Mouse (Mus musculus) stomach, embryonic 14.5 days (tissue): ENCODE results near the gene Otogl. TPM values are rescaled to one million over a fixed set of nuclear protein-coding genes. Genes with fewer than 3 reads are reported as not detected.

ENCODE experiments used
- ATAC-seq: fragments of 200-750 bp; cut with Nextera tagmentation; 2 replicates; pipeline ENCODE4 v1.8.0; 2017; ENCODE audit warnings: low read depth, moderate TSS enrichment; ENCODE audit not compliant: insufficient number of reproducible peaks, insufficient read depth, low FRiP score
- H3K27ac ChIP-seq: fragments of 300-500 bp; sonication (generic); 2 replicates; pipeline ENCODE4 v1.5.1; 2014; ENCODE audit warnings: mild to moderate bottlenecking, low read length, moderate library complexity, mixed read lengths
- H3K27me3 ChIP-seq: fragments of 300-500 bp; sonication (generic); 2 replicates; pipeline ENCODE4 v1.6.1; 2014; ENCODE audit warnings: low read length, control low read depth, mixed read lengths; ENCODE audit not compliant: control insufficient read depth, insufficient read depth
- H3K36me3 ChIP-seq: fragments of 300-500 bp; sonication (generic); 2 replicates; pipeline ENCODE4 v1.6.1; 2014; ENCODE audit warnings: mild to moderate bottlenecking, control low read depth, low read length, moderate library complexity, mixed read lengths; ENCODE audit not compliant: control insufficient read depth, insufficient read depth
- H3K4me1 ChIP-seq: fragments of 300-500 bp; sonication (generic); 2 replicates; pipeline ENCODE4 v1.6.1; 2014; ENCODE audit warnings: low read length, control low read depth, mixed read lengths; ENCODE audit not compliant: control insufficient read depth, insufficient read depth
- H3K4me2 ChIP-seq: fragments of 300-500 bp; sonication (generic); replicated peaks from 2 replicates; pipeline ENCODE4 v1.6.1; 2014; ENCODE audit warnings: low read depth, low read length, control low read depth
- H3K4me3 ChIP-seq: fragments of 300-500 bp; sonication (generic); 2 replicates; pipeline ENCODE4 v1.5.1; 2014; ENCODE audit warnings: low read depth, low read length, control low read depth
- H3K9ac ChIP-seq: fragments of 300-500 bp; sonication (generic); replicated peaks from 2 replicates; pipeline ENCODE4 v1.6.1; 2014; ENCODE audit warnings: low read depth, mild to moderate bottlenecking, control low read depth, low read length, moderate library complexity, mixed read lengths
- H3K9me3 ChIP-seq: fragments of 300-500 bp; sonication (generic); 2 replicates; pipeline ENCODE4 v1.6.1; 2016; ENCODE audit warnings: low read depth, low read length, control low read depth; ENCODE audit not compliant: control insufficient read depth
- WGBS: fragments of 180-500 bp; shearing (Covaris S2); extraction: QIAGEN DNeasy Blood & Tissue Kit; methylation state at CpG from one replicate; pipeline ENCODE4 v1.1.7; 2014; 5-methylcytosine and 5-hydroxymethylcytosine counted together
- polyA plus RNA-seq: library from polyadenylated mRNA; unstranded; fragments of >200 nt; fragmentation: Nextera tagmentation; extraction: Ambion mirVana; gene quantifications from 2 replicates; pipeline ENCODE4 v1.2.1, GENCODE M21; 2014

Gene Otogl
- polyA plus RNA-seq, 1 experiment from 2014 or later, result 0.10 TPM

DNA sequence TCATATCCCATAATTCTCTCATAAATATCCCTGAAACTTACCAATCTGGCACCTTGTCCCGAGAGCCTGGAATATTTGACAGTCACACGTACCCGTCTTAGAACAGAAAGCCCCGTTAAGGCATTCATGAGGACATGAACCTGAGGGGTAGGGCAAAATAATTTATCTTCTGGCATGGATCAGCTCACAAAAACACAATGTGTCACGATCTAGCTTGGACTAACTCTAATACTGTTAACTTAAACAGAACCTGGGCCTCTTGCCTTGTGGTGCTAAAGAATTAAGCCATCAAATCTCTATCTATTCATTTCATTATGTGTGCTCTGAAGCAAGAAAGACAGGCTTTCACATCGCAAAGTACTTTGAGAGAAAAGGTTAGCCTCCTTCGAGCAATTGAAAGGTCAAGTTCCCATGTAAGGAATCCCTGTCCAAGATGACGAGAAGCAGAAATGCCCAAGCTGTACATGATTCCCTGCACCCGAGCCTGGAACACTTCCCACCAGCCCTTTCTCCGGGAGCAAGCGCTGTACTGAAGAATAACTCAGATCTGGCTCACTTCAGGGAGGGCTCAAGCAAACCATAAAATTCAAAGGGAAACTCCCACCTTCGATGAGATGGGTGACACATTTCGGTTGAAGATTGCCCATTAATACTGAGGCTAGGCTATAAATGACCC lies 10.6 kb downstream of the Otogl start:
- Histone ChIP-seq H3K27ac (peak overlapping the region; percentile 55; the same call in 1 of the 2 replicates), H3K27me3 (no peaks in the 10 kb centered on the region), H3K9ac (no peak overlapping the region), H3K4me2 (peak overlapping the region; percentile 20; the same call in 1 of the 2 replicates), H3K4me3 (no peak overlapping the region), H3K9me3 (no peaks in the 10 kb centered on the region), H3K4me1 (peaks cover 7% of the 10 kb centered on the region; the same call in 1 of the 2 replicates), H3K36me3 (no peaks in the 10 kb centered on the region)
- 34% methylated on average over 13 of the region's 13 CpGs for WGBS
- ATAC-seq, result peak; percentile 76; the same call in 1 of the 2 replicates

DNA sequence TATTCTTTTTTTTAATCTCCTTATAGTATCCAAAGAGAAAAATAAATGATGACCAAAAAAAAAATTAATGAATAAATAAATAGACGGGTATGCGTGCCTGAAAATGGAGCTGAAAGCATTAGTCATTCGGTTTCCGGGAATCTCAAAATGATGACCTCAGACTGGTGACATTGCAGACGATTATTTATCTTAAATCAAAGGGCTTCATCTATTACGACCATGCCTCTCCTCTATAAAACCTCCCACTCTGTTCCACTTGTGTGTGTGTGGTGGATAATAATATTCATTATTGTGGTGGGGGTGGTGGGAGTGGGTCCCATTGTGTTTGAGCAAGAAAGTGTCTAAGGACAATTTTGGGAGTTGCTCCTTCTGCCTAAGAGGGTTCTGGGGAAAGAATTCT lies 12.0 kb downstream of the Otogl start:
- 52% methylated on average over 6 of the region's 6 CpGs for WGBS
- H3K4me2 ChIP-seq, result no peak overlapping the region
- H3K27ac ChIP-seq, result no peak overlapping the region
- H3K36me3 ChIP-seq, result no peaks in the 10 kb centered on the region
- no peaks in the 10 kb centered on the region for H3K27me3 ChIP-seq
- H3K4me1 ChIP-seq, result peaks cover 7% of the 10 kb centered on the region; the same call in 1 of the 2 replicates
- H3K9me3 ChIP-seq, result no peaks in the 10 kb centered on the region
- H3K9ac ChIP-seq, result no peak overlapping the region
- ATAC-seq, result no peak
- no peak overlapping the region for H3K4me3 ChIP-seq

DNA sequence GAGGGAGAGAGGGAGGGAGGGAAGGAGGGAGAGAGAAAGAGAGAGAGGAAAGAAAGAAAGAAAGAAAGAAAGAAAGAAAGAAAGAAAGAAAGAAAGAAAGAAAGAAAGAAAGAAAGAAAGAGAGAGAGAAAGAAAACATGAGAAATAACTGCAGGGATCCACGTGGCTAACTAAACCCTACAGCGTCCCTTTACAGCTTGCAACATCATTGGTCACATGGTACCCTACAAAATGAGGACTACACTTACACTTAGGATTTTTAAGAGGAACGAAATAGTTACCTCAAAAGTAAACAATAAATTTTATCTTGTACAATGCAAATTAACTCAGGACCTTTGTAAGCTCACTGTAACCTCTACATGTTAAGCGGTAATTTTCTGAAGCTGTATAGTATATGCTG lies 15.8 kb downstream of the Otogl start:
- Histone ChIP-seq H3K9ac (no peak overlapping the region), H3K4me2 (no peak overlapping the region), H3K27me3 (no peaks in the 10 kb centered on the region), H3K27ac (no peak overlapping the region), H3K4me1 (0 out of 2 replicates have a peak, but pooled peaks cover 3% of the 10 kb centered on the region), H3K9me3 (no peaks in the 10 kb centered on the region), H3K4me3 (no peak overlapping the region), H3K36me3 (no peaks in the 10 kb centered on the region)
- no peak for ATAC-seq
- WGBS, result 80% methylated on average over 4 of the region's 4 CpGs

DNA sequence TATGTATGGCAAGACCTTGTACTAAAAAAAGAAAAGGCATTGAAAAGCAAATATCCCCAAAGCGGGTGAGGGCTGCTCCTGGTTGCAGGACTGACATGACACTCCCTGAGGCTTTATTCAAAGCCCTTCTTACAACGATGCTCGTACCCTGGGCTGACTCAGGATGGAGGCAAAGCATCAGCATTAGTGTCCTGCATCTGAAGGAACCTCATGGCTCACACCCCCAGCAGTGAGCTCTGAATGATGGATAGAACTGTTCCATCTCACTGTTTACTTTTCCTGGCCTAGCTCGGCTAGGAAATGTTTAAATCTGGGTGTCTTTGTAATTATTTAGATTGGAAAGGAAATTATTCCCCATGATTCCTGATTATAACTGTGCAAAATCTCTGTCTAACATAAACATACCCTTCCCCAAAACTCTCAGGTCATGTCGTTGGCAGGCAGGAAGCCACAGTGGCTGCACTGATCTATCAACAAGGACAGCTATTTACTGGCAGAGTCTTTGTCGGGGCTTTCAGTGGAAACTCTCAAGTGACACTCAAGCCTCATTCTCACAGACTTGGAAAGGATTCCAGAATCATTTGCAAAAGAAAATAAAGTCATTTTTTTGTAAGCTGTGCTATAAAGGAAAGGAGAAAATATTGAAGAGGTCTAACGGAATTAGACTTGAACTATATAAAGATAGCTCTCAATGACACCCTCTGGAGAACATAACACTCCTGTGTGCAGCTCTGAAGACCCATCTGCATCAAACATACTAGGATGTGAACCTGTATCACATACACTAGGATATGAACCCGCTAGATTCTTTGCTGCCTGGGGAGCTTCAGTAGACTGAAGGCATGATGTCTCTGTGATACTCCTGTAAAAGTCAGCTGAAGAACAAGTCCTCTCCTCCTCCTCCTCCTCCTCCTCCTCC lies 17.0 kb downstream of the Otogl start:
- 20% methylated on average over 8 of the region's 8 CpGs for whole genome bisulfite sequencing
- Histone ChIP-seq H3K27me3 (no peaks in the 10 kb centered on the region), H3K4me2 (no peak overlapping the region), H3K27ac (peak overlapping the region; percentile 48; the same call in 1 of the 2 replicates), H3K4me1 (0 out of 2 replicates have a peak, but pooled peaks cover 3% of the 10 kb centered on the region), H3K4me3 (no peak overlapping the region), H3K36me3 (no peaks in the 10 kb centered on the region), H3K9ac (no peak overlapping the region), H3K9me3 (no peaks in the 10 kb centered on the region)
- peak; percentile 86; the same call in 1 of the 2 replicates for ATAC-seq

DNA sequence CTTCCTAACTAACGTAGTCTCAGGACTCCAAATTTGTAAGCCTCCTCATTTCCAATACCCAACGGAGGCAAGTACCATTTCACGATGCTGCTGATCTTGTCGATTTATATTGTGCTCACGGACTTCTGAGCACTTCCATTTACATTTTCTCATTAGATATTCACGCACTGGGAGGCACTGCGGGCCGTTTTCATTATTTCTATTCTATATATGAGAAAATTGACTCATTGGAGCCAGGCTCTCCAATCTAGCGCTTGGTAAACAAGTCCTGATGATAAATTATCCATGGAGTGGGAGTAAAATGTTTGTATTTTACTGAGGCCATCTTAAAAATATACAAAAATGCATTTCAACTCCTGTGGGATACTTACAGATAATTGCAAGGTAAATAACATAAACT lies 21.5 kb downstream of the Otogl start:
- H3K36me3 ChIP-seq, result no peaks in the 10 kb centered on the region
- H3K9me3 ChIP-seq, result no peaks in the 10 kb centered on the region
- ATAC-seq, result no peak
- no peak overlapping the region for H3K4me2 ChIP-seq
- no peak overlapping the region for H3K27ac ChIP-seq
- no peaks in the 10 kb centered on the region for H3K27me3 ChIP-seq
- H3K4me1 ChIP-seq, result 0 out of 2 replicates have a peak, but pooled peaks cover 3% of the 10 kb centered on the region
- no peak overlapping the region for H3K4me3 ChIP-seq
- WGBS, result 80% methylated on average over 9 of the region's 9 CpGs
- no peak overlapping the region for H3K9ac ChIP-seq

DNA sequence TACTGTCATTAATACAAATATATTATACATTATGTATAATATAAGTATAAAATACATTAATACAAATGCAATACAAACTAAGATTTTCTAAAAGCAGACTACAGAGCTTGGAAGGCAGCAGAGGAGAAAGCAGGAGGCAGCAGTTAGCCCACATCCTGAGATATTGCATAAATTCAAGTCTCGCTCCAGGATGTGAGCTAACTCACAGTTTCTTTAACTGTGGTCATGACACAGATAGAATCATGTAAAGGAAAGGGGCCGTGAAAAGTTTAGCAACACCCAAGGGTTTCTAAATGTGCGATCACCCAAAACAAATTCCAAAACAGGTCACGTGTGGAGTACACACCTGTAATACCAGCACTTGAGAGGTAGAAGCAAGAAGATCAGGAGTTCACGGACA lies 39.4 kb downstream of the Otogl start:
- Histone ChIP-seq H3K27me3 (no peaks in the 10 kb centered on the region), H3K4me2 (no peak overlapping the region), H3K9ac (no peak overlapping the region), H3K9me3 (no peaks in the 10 kb centered on the region), H3K4me3 (no peak overlapping the region), H3K27ac (no peak overlapping the region), H3K36me3 (no peaks in the 10 kb centered on the region), H3K4me1 (no peaks in the 10 kb centered on the region)
- 93% methylated on average over 5 of the region's 5 CpGs for WGBS
- no peak for ATAC-seq

DNA sequence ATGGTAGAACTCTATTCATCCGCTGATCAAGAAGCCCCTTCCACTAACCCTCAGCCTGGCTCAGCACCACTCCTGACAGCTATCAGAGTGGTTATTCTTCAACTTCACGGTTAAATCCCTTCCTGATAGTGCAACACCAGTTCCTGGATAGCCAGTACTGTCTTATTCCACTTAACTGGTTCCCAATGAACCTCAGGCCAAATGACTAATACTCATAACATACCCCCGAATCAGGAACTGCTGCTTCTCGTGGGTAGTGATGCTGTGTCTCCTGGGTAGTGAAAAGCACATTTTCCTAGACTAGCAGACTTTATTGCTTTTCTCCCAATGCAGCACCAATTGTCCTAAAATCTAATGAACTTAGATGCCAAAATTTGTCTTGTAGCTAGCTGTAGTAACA lies 39.8 kb downstream of the Otogl start:
- H3K9ac ChIP-seq, result no peak overlapping the region
- 73% methylated on average over 4 of the region's 4 CpGs for WGBS
- no peaks in the 10 kb centered on the region for H3K36me3 ChIP-seq
- H3K4me2 ChIP-seq, result no peak overlapping the region
- ATAC-seq, result no peak
- H3K4me3 ChIP-seq, result no peak overlapping the region
- H3K27ac ChIP-seq, result no peak overlapping the region
- H3K9me3 ChIP-seq, result no peaks in the 10 kb centered on the region
- no peaks in the 10 kb centered on the region for H3K27me3 ChIP-seq
- no peaks in the 10 kb centered on the region for H3K4me1 ChIP-seq

DNA sequence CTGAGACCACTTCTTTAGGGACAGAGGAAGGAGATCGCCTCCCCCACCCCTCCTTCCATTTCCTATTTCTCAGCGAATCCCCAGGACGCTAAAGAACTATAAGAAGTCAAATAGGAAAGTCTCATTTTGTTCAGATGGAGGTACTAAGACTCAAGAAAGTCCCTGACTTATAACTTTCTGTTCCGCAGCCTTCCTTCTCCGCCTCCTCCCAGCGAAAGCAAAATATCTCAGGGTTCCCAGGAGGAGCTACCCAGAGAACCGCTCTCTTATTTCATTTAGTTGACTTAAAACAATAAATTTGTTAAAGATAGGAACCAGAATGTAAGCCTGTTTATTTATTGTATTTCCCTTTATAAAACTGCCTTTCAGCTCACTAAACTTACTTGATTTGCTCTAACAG lies 41.4 kb downstream of the Otogl start:
- WGBS, result 64% methylated on average over 7 of the region's 7 CpGs
- H3K4me2 ChIP-seq, result no peak overlapping the region
- H3K4me3 ChIP-seq, result no peak overlapping the region
- H3K36me3 ChIP-seq, result no peaks in the 10 kb centered on the region
- no peaks in the 10 kb centered on the region for H3K27me3 ChIP-seq
- no peak overlapping the region for H3K9ac ChIP-seq
- no peaks in the 10 kb centered on the region for H3K9me3 ChIP-seq
- no peak for ATAC-seq
- H3K4me1 ChIP-seq, result no peaks in the 10 kb centered on the region
- no peak overlapping the region for H3K27ac ChIP-seq
